ENCODE assay signal across 8 mouse cellular contexts in genomic region chr1:157507814-157508213, GRCm38 (mm10). TPM values are rescaled to one million over a fixed set of nuclear protein-coding genes. Genes with fewer than 3 reads are reported as not detected.
DNase-seq lines count a peak whose midpoint lies in the region; ATAC-seq and TF ChIP-seq lines count a peak whose summit lies in the region.

No protein-coding gene starts in this region.

- no peaks in the 10 kb centered on the region for H3K36me3 ChIP-seq in lung, embryonic 14.5 days (ENCODE audit: insufficient read depth)

- WGBS in lung, embryonic 14.5 days: 26% methylated on average over 5 of the region's 5 CpGs

- peak; percentile 64; the same call in 1 of the 2 replicates for ATAC-seq in lung, embryonic 14.5 days (ENCODE audit: insufficient read depth)

- no peaks in the 10 kb centered on the region for H3K9me3 ChIP-seq in lung, embryonic 14.5 days (ENCODE audit: low read depth, low read length)

- TF ChIP-seq CTCF in lung, embryonic 14.5 days (IDR thresholded peaks at IDR 0.05; ENCODE audit: low read depth): no peak

- no peak overlapping the region for H3K9ac ChIP-seq in lung, embryonic 14.5 days

- intact Hi-C loops in left cerebral cortex, postnatal 4 days (cut with DNase I): no loop called here

- H3K27ac ChIP-seq in brown adipose tissue, adult 24 weeks (replicated peaks; ENCODE audit: low read depth, low read length): no peak overlapping the region
- no peak overlapping the region for H3K27ac ChIP-seq in lung, embryonic 14.5 days (ENCODE audit: low read depth)

- H3K27me3 ChIP-seq in lung, embryonic 14.5 days (ENCODE audit: insufficient read depth, low read length): no peaks in the 10 kb centered on the region

- H3K4me2 ChIP-seq in lung, embryonic 14.5 days: no peak overlapping the region; the same call in 1 of the 2 replicates

- DNase-seq in left cerebral cortex, postnatal 4 days: peak; percentile 63
- DNase-seq in left cerebral cortex, adult 8-10 months (ENCODE audit: low spot score in 2 of 2): no peak
- DNase-seq in forelimb bud, embryonic 11.5 days (ENCODE audit: low read depth, low spot score): peak; percentile 7
- DNase-seq in lung, embryonic 14.5 days: peak; percentile 52
- no peak for DNase-seq in cerebellum, adult 9-10 months
- DNase-seq in left cerebral cortex, adult 18-20 months (ENCODE audit: low spot score in 2 of 2): no peak
- DNase-seq in cerebellum, postnatal 36 days: no peak

- peak overlapping the region; percentile 29; the same call in 1 of the 2 replicates for H3K4me3 ChIP-seq in brown adipose tissue, adult 24 weeks (ENCODE audit: insufficient read depth, low read depth, low read length)
- H3K4me3 ChIP-seq in lung, embryonic 14.5 days (ENCODE audit: low read depth, low read length): no peak overlapping the region

- H3K4me1 ChIP-seq in brown adipose tissue, adult 24 weeks (ENCODE audit: control insufficient read depth, insufficient read depth, insufficient read length, low read length): peaks cover 2% of the 10 kb centered on the region; the same call in 1 of the 2 replicates
- H3K4me1 ChIP-seq in lung, embryonic 14.5 days (ENCODE audit: insufficient read depth): no peaks in the 10 kb centered on the region

RNA-seq across cellular contexts. Expression of gene Sec16b, which starts 1.3 kb away (rescaled TPM):
- total RNA-seq in left cerebral cortex, postnatal 4 days (2021): under 1 TPM; 0.36 to 0.42 TPM
- 1 to 10 TPM in 2 of 4 experiments, under 1 TPM in 2; 0.89 to 1.1 (median 1.0) TPM for total RNA-seq in left cerebral cortex, adult 8-10 months (2022)
- polyA plus RNA-seq in brown adipose tissue, adult 24 weeks (2012; ENCODE audit: insufficient read depth, insufficient read length, missing spikeins): 1.4 and 2.5 TPM in 2 replicates
- 2.3 and 3.3 TPM in 2 replicates for polyA plus RNA-seq in lung, embryonic 14.5 days (2014; fragmentation: Nextera tagmentation; extraction: Ambion mirVana)
- total RNA-seq in left cerebral cortex, adult 18-20 months (2021): 1 to 10 TPM; 1.4 to 1.8 TPM

RNA-seq across cellular contexts. Expression of gene Cryzl2, which starts 49.4 kb away (rescaled TPM):
- total RNA-seq in left cerebral cortex, postnatal 4 days (2021): 1 to 10 TPM; 2.2 to 3.7 TPM
- total RNA-seq in left cerebral cortex, adult 8-10 months (2022): 1 to 10 TPM; 5.4 to 8.3 (median 7.5) TPM
- polyA plus RNA-seq in brown adipose tissue, adult 24 weeks (2012; ENCODE audit: insufficient read depth, insufficient read length, missing spikeins): 21.4 and 26.2 TPM in 2 replicates
- polyA plus RNA-seq in lung, embryonic 14.5 days (2014; fragmentation: Nextera tagmentation; extraction: Ambion mirVana): 10.8 and 14.4 TPM in 2 replicates
- 1 to 10 TPM; 6.0 to 6.3 TPM for total RNA-seq in left cerebral cortex, adult 18-20 months (2021)

Comparison
In these comparisons a context has a peak if more than half of its experiments do, and no peak if none do; other contexts are left out.
1. DNase-seq: peak in left cerebral cortex, postnatal 4 days (single experiment), forelimb bud, embryonic 11.5 days (single experiment) and lung, embryonic 14.5 days (single experiment); none in left cerebral cortex, adult 8-10 months (0 of 2), cerebellum, adult 9-10 months (single experiment), left cerebral cortex, adult 18-20 months (0 of 2) and cerebellum, postnatal 36 days (0 of 2).